Mouse (Mus musculus): ENCODE measurements around the gene Rps19. TPM values are rescaled to one million over a fixed set of nuclear protein-coding genes. Genes with fewer than 3 reads are reported as not detected.

Gene Rps19
- total and polyA plus RNA-seq, 3 experiments = 949 to 2,998 (median 1,262) TPM

DNA sequence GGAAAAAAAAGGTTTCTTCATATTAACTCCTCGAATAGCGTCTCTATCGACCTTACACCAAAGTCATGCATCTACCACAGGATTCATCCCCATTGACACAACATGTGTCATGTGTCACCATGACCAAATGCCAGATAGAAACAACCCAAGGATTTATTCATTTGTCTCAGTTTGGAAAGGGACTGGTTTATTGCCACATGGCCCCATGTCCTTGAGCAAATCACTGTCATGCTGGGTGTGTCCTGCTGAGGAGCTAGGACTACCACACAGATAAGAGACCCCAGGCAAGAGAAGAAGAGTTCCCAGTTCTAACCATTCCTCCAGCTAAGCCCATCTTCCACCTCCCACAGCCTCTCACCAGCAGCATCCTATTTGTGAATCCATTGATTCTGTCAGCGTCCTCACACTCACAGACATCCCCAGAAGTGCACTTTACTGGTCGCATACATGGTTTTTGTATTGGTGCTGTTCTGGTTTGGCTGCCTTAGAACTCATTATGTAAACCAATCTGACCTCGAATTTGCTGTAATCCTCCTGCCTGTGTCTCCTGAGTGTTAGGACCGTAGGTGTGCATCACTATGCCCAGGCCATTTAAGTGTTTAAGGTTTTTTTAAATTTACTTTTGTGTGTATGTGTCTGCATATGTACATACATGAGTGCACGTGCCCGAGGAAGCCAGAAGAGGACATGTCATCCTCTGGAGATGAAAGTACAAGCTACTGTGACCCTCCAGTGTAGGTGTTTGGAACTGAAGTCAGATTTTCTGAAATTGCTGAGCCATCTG lies 1.6 kb upstream of the Rps19 start:
- Histone ChIP-seq H3K36me3 (replicated peaks) (peaks cover 29% of the 10 kb centered on the region), H3K27me3 (ENCODE audit: insufficient read depth, low read length) (peaks cover 30% of the 10 kb centered on the region), H3K4me1 (ENCODE audit: insufficient read depth, low read depth, low read length) (peaks cover 26% of the 10 kb centered on the region), H3K9me3 (replicated peaks) (no peaks in the 10 kb centered on the region), H3K4me3 (ENCODE audit: low read depth, low read length) (no peak overlapping the region)
- ATAC-seq (ENCODE audit: extremely low read depth, insufficient number of reproducible peaks, low FRiP score, poor library complexity, severe bottlenecking) = no peak
- no peak for TF ChIP-seq CTCF (IDR thresholded peaks at IDR 0.05; ENCODE audit: low read depth, low read length)
- no peak for TF ChIP-seq POLR2AphosphoS5 (IDR thresholded peaks at IDR 0.05; ENCODE audit: insufficient replicate concordance, low read depth, low read length)
- no peak for TF ChIP-seq GATA1 (IDR thresholded peaks at IDR 0.05; ENCODE audit: borderline replicate concordance, low read length)
- no peak for TF ChIP-seq GATA2 (IDR thresholded peaks at IDR 0.05; ENCODE audit: borderline replicate concordance, low read depth, low read length)
- no peak for TF ChIP-seq TAL1 (conservative IDR thresholded peaks at IDR 0.05; ENCODE audit: low read depth, low read length)
- DNase-seq (ENCODE audit: low spot score) = no peak

DNA sequence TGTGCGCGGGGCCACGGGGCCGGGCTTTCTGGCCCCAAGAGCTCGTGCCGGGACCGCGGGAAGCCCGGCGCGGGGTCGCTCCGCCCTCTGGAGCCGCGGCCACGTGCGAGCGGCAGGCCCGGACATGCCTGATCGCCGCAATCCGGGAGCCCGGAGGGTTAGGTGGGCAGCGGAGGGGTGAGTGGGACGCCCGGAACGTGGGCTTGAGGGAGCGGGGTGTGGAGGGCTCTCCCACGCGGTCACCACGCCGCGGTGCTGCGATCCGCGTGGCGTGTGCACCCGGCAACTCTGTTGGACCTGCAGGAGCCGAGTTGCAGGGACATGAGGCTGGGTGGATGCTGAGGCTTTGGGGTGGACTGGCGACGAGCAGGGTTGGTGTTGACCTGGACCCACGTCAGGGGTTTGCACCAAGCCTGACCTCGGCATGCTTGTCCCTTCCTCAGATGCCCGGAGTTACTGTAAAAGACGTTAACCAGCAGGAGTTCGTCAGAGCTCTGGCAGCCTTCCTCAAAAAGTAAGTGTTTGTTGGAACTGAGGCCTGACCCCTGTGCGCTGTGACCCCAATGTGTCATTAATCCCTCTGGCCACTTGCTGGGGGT lies 621 bp downstream of the Rps19 start:
- Histone ChIP-seq H3K27me3 (ENCODE audit: insufficient read depth, low read length) (peaks cover 16% of the 10 kb centered on the region), H3K4me1 (ENCODE audit: insufficient read depth, low read depth, low read length) (peaks cover 48% of the 10 kb centered on the region), H3K36me3 (replicated peaks) (peaks cover 51% of the 10 kb centered on the region), H3K4me3 (ENCODE audit: low read depth, low read length) (peak overlapping the region; percentile 97), H3K9me3 (replicated peaks) (no peaks in the 10 kb centered on the region)
- no peak for DNase-seq (ENCODE audit: low spot score)
- TF ChIP-seq POLR2AphosphoS5 (IDR thresholded peaks at IDR 0.05; ENCODE audit: insufficient replicate concordance, low read depth, low read length) = peak; percentile 36; the same call in 1 of the 2 replicates
- no peak for TF ChIP-seq GATA2 (IDR thresholded peaks at IDR 0.05; ENCODE audit: borderline replicate concordance, low read depth, low read length)
- ATAC-seq (ENCODE audit: extremely low read depth, insufficient number of reproducible peaks, low FRiP score, poor library complexity, severe bottlenecking) = no peak

DNA sequence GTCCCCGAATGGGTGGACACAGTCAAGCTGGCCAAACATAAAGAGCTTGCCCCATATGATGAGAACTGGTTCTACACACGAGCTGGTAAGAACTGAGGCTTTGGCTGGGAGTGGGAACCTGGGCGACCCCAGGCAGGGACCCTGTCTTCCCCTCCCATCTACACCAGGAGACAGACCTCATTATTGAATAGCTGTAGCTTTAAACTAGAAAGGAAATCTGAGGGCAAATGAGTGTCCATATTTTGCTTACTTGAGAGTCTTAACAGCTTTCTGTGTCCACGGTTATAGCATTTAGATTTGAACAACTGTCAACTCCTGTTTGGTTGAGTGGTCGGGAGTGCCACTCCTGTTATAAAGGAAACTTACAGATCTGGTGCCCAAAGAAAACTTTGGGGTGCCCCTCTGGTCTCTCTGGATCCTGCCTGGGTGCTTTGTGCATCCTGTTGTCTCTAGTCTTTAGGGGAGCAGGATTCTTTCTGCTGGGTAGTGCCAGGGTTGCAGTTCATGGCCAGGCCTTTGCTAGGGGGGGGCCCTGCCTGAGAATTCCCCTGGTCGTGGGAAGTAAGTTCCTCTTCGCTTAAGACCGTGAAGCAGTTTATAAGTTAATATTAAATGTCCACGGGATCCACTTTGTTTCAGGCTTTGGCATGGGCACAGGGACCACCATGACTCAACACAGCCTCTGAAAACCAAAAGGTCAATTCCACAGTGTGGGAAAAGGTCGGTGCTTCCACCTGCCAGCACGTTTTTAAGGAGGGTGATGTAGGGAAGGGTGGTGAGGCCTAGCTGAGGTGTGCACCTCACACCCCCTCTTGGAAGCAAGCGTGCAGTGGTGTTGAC lies 1.5 kb downstream of the Rps19 start:
- TF ChIP-seq GATA2 (IDR thresholded peaks at IDR 0.05; ENCODE audit: borderline replicate concordance, low read depth, low read length) (no peak), CTCF (IDR thresholded peaks at IDR 0.05; ENCODE audit: low read depth, low read length) (no peak), POLR2AphosphoS5 (IDR thresholded peaks at IDR 0.05; ENCODE audit: insufficient replicate concordance, low read depth, low read length) (no peak; the same call in 1 of the 2 replicates), TAL1 (conservative IDR thresholded peaks at IDR 0.05; ENCODE audit: low read depth, low read length) (no peak), GATA1 (IDR thresholded peaks at IDR 0.05; ENCODE audit: borderline replicate concordance, low read length) (no peak)
- DNase-seq (ENCODE audit: low spot score) = no peak
- Histone ChIP-seq H3K27me3 (ENCODE audit: insufficient read depth, low read length) (peaks cover 10% of the 10 kb centered on the region), H3K9me3 (replicated peaks) (no peaks in the 10 kb centered on the region), H3K4me1 (ENCODE audit: insufficient read depth, low read depth, low read length) (peaks cover 56% of the 10 kb centered on the region), H3K36me3 (replicated peaks) (peaks cover 60% of the 10 kb centered on the region), H3K4me3 (ENCODE audit: low read depth, low read length) (peak overlapping the region; percentile 97)
- ATAC-seq (ENCODE audit: extremely low read depth, insufficient number of reproducible peaks, low FRiP score, poor library complexity, severe bottlenecking) = no peak

DNA sequence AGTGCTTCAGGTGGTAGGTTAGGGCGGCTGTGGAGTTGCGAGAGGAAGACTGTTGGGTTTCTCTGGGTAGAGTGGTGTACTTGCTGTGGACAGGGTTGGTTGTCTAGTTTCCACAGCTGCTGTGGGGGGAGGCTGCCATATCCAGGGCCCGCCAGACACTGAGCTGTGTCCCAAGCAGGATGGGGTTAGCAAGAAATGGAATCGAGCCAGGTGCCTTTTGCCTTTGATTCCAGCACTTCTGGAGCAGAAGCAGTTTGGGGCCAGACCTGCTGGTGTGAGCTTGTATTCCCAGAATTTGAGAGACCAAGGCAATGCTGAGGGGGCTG lies 2.1 kb downstream of the Rps19 start:
- Histone ChIP-seq H3K4me3 (ENCODE audit: low read depth, low read length) (peak overlapping the region; percentile 97), H3K36me3 (replicated peaks) (peaks cover 66% of the 10 kb centered on the region), H3K27me3 (ENCODE audit: insufficient read depth, low read length) (peaks cover 6% of the 10 kb centered on the region; the same call in 1 of the 2 replicates), H3K9me3 (replicated peaks) (no peaks in the 10 kb centered on the region), H3K4me1 (ENCODE audit: insufficient read depth, low read depth, low read length) (peaks cover 58% of the 10 kb centered on the region)
- no peak for DNase-seq (ENCODE audit: low spot score)
- no peak for ATAC-seq (ENCODE audit: extremely low read depth, insufficient number of reproducible peaks, low FRiP score, poor library complexity, severe bottlenecking)
- TF ChIP-seq GATA1 (IDR thresholded peaks at IDR 0.05; ENCODE audit: borderline replicate concordance, low read length) (no peak), TAL1 (conservative IDR thresholded peaks at IDR 0.05; ENCODE audit: low read depth, low read length) (no peak), CTCF (IDR thresholded peaks at IDR 0.05; ENCODE audit: low read depth, low read length) (no peak), GATA2 (IDR thresholded peaks at IDR 0.05; ENCODE audit: borderline replicate concordance, low read depth, low read length) (no peak), POLR2AphosphoS5 (IDR thresholded peaks at IDR 0.05; ENCODE audit: insufficient replicate concordance, low read depth, low read length) (no peak)

DNA sequence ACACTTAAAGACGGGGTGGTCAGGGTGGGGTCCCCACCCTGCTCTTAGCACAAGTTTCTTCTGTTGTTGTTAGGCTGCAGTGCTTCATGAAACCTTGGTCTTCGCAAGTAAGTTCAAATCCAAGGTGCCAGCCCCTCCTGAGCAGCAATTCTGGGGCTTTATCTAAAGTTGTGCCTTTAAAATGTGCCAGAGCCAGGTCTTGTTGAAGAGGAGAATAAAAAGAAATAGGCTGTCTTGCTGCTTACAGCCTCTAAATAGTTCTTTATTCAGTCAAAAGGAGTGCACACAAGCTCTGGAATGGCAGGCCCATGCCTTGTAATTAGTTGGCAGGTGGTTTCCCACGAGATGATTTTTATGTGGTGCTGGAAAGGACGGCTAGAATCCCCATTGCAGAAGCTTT lies 2.9 kb downstream of the Rps19 start:
- H3K36me3 ChIP-seq (replicated peaks) = peaks cover 69% of the 10 kb centered on the region
- 0 out of 2 replicates have a peak, but pooled peaks cover 4% of the 10 kb centered on the region for H3K27me3 ChIP-seq (ENCODE audit: insufficient read depth, low read length)
- peak overlapping the region; percentile 97 for H3K4me3 ChIP-seq (ENCODE audit: low read depth, low read length)
- TF ChIP-seq GATA2 (IDR thresholded peaks at IDR 0.05; ENCODE audit: borderline replicate concordance, low read depth, low read length) = no peak
- H3K9me3 ChIP-seq (replicated peaks) = no peaks in the 10 kb centered on the region
- ATAC-seq (ENCODE audit: extremely low read depth, insufficient number of reproducible peaks, low FRiP score, poor library complexity, severe bottlenecking) (no peak), DNase-seq (ENCODE audit: low spot score) (no peak)
- peaks cover 62% of the 10 kb centered on the region for H3K4me1 ChIP-seq (ENCODE audit: insufficient read depth, low read depth, low read length)

DNA sequence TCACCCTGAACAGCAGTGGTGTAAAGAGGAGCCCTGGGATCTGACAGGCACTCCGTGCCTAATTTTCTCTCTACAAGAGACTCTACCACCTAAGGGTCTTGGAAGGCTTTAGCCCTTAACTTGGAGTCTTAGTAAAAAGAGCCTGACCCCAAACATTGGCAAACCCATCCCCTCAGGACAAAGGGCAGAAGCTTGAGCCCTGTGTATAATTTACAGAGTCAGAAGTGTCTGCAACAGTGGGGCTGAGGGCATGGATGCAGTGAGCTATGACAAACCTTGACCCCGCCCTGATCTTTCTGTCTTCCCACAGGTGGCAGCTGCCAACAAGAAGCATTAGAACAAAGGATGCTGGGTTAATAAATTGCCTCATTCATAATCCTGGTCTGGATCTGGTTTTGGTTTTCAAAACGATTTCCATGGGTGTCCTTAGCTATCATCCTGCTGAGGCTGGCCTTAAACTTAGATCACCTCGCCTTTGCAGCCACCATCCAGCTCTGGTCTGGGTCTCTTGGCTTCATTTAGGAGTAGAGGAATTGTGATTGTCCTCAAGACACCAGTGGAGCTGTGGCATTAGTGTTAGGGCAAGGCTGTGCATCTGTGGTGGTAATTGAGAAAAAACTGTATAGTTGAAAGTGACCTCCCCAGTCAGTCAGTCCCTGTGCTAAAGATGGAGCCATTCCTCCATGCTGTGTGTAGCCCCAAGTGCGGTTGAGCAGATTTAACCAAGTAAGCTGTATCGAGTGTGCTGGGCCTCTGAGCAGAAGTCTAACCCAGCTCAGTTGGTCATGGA lies 5.5 kb downstream of the Rps19 start:
- ATAC-seq (ENCODE audit: extremely low read depth, insufficient number of reproducible peaks, low FRiP score, poor library complexity, severe bottlenecking) (no peak), DNase-seq (ENCODE audit: low spot score) (no peak)
- Histone ChIP-seq H3K4me3 (ENCODE audit: low read depth, low read length) (no peak overlapping the region), H3K27me3 (ENCODE audit: insufficient read depth, low read length) (no peaks in the 10 kb centered on the region), H3K4me1 (ENCODE audit: insufficient read depth, low read depth, low read length) (peaks cover 52% of the 10 kb centered on the region), H3K36me3 (replicated peaks) (peaks cover 69% of the 10 kb centered on the region), H3K9me3 (replicated peaks) (no peaks in the 10 kb centered on the region)
- TF ChIP-seq GATA1 (IDR thresholded peaks at IDR 0.05; ENCODE audit: borderline replicate concordance, low read length) (no peak), POLR2AphosphoS5 (IDR thresholded peaks at IDR 0.05; ENCODE audit: insufficient replicate concordance, low read depth, low read length) (no peak), CTCF (IDR thresholded peaks at IDR 0.05; ENCODE audit: low read depth, low read length) (no peak), TAL1 (conservative IDR thresholded peaks at IDR 0.05; ENCODE audit: low read depth, low read length) (no peak), GATA2 (IDR thresholded peaks at IDR 0.05; ENCODE audit: borderline replicate concordance, low read depth, low read length) (no peak)

All from G1E (cell line).